Mouse (Mus musculus) embryonic fibroblast, embryonic 13.5 days (primary cell): ENCODE results near the gene Cdk15.

Source experiments
- CTCF ChIP-seq: IDR thresholded peaks from 2 replicates; pipeline ENCODE4 v1.5.1; 2011; ENCODE audit warnings: mild to moderate bottlenecking, control low read depth, low read length, moderate library complexity, borderline replicate concordance; ENCODE audit not compliant: insufficient read depth
- POLR2A ChIP-seq: IDR thresholded peaks from 2 replicates; pipeline ENCODE4 v1.6.1; 2011; ENCODE audit warnings: low read depth, mild to moderate bottlenecking, control low read depth, low read length, moderate library complexity

GRCm38 (mm10) chr1:59399554-59400325 is 143.0 kb downstream of the Cdk15 start:
- TF ChIP-seq CTCF (no peak), POLR2A (no peak)
